16 mouse cellular contexts compared by ENCODE assay signal in the genomic region with DNA sequence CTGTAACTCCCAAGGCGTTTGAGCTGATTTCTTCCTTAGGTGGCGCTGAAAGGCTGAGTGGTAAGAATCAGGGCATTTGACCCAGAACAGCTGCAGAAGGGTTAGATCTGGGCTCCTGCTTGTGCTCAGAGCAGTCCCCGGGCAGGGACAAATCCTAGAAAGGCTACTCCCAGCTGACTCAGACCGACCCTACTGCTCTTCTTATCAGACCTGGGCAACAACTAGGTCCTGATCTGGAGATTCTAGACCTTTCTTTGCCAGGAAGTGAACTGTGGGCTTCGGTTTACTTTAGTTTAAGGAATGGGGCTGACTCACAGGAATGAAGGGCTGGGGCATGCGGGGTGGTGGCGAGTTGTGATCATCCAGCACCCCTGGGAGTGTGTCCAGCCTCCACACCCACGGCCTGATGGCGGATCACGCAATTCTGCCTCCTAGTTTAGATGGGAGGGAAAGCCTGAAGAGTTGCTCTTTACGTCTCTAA. TPM values are rescaled to one million over a fixed set of nuclear protein-coding genes. Genes with fewer than 3 reads are reported as not detected.
A peak's percentile ranks its signal among the peaks of the same experiment; 100 is the strongest.
DNase-seq lines count a peak whose midpoint lies in the region; ATAC-seq and TF ChIP-seq lines count a peak whose summit lies in the region.
"Had no signal": no experiment of that assay in that cellular context is flagged by ENCODE, and none has a peak within 500 bp of the region (broad histone marks: within the 10 kb centered on the region; RNA-seq: fewer than 3 reads in every experiment).

No protein-coding gene starts in this region.

- H3K9ac ChIP-seq in lung, postnatal 0 days (replicated peaks; ENCODE audit: low read depth): no peak overlapping the region
- no peak overlapping the region for H3K9ac ChIP-seq in midbrain, embryonic 14.5 days (replicated peaks; ENCODE audit: low read length)
- H3K9ac ChIP-seq: hindbrain, embryonic 13.5 days had no signal

- TF ChIP-seq POLR2A in embryonic fibroblast, embryonic 13.5 days (IDR thresholded peaks at IDR 0.05; ENCODE audit: low read depth, low read length): no peak

- ATAC-seq in lung, postnatal 0 days: peak; percentile 66
- ATAC-seq in midbrain, embryonic 14.5 days (ENCODE audit: low FRiP score, low TSS enrichment): no peak
- ATAC-seq: activated CD4-positive, CD25-positive, alpha-beta regulatory T cell, adult 4 months had no signal

- no peak overlapping the region for H3K4me3 ChIP-seq in gastrocnemius, adult 2 months
- H3K4me3 ChIP-seq in lung, postnatal 0 days (ENCODE audit: low read depth, low read length): no peak overlapping the region
- no peak overlapping the region for H3K4me3 ChIP-seq in embryonic fibroblast, embryonic 13.5 days (ENCODE audit: insufficient read depth, low read length)
- H3K4me3 ChIP-seq in midbrain, embryonic 14.5 days (replicated peaks; ENCODE audit: low read depth, low read length): no peak overlapping the region
- H3K4me3 ChIP-seq: hindbrain, embryonic 13.5 days; megakaryocyte, embryonic 14.5 days had no signal

- H3K27me3 ChIP-seq in lung, postnatal 0 days (replicated peaks; ENCODE audit: insufficient read depth, low read length): no peaks in the 10 kb centered on the region
- no peaks in the 10 kb centered on the region for H3K27me3 ChIP-seq in midbrain, embryonic 14.5 days (ENCODE audit: control insufficient read depth, insufficient read depth, low read length)
- H3K27me3 ChIP-seq: hindbrain, embryonic 13.5 days; megakaryocyte, embryonic 14.5 days had no signal

- no peaks in the 10 kb centered on the region for H3K9me3 ChIP-seq in lung, postnatal 0 days (ENCODE audit: low read length)
- no peaks in the 10 kb centered on the region for H3K9me3 ChIP-seq in midbrain, embryonic 14.5 days (ENCODE audit: control insufficient read depth, low read length)
- H3K9me3 ChIP-seq: hindbrain, embryonic 13.5 days had no signal

- no peak overlapping the region for H3K4me2 ChIP-seq in lung, postnatal 0 days (replicated peaks; ENCODE audit: low read depth, low read length)
- H3K4me2 ChIP-seq in midbrain, embryonic 14.5 days (ENCODE audit: low read length): no peak overlapping the region
- H3K4me2 ChIP-seq: hindbrain, embryonic 13.5 days; liver, embryonic 11.5 days had no signal

- no peaks in the 10 kb centered on the region for H3K36me3 ChIP-seq in lung, postnatal 0 days (ENCODE audit: insufficient read depth, low read length)
- H3K36me3 ChIP-seq in midbrain, embryonic 14.5 days (ENCODE audit: control insufficient read depth, insufficient read depth, low read length): no peaks in the 10 kb centered on the region
- H3K36me3 ChIP-seq: hindbrain, embryonic 13.5 days had no signal

- TF ChIP-seq CTCF in gastrocnemius, adult 2 months (IDR thresholded peaks at IDR 0.05): no peak
- TF ChIP-seq CTCF in lung, postnatal 0 days (IDR thresholded peaks at IDR 0.05): no peak
- TF ChIP-seq CTCF in embryonic fibroblast, embryonic 13.5 days (IDR thresholded peaks at IDR 0.05; ENCODE audit: borderline replicate concordance, insufficient read depth, low read length): no peak

- DNase-seq in gastrocnemius, adult 2 months: peak; percentile 46
- no peak for DNase-seq in gastrocnemius, adult 8-10 months (ENCODE audit: low spot score in 2 of 2)
- DNase-seq in lung, postnatal 0 days (ENCODE audit: low spot score): peak; percentile 50
- DNase-seq in lung, postnatal 10 days: no peak
- peak; percentile 57 to 70 for DNase-seq in urinary bladder, postnatal 36 days (ENCODE audit: low spot score in 2 of 2)
- DNase-seq in testis, postnatal 10 days (ENCODE audit: low spot score): no peak
- no peak for DNase-seq in midbrain, embryonic 14.5 days
- DNase-seq: cerebellum, postnatal 25 days had no signal

- peak overlapping the region; percentile 44 for H3K27ac ChIP-seq in gastrocnemius, adult 2 months
- H3K27ac ChIP-seq in lung, postnatal 0 days (ENCODE audit: low read length): peak overlapping the region; percentile 27; the same call in 1 of the 2 replicates
- peak overlapping the region; percentile 94 for H3K27ac ChIP-seq in embryonic fibroblast, embryonic 13.5 days (ENCODE audit: insufficient read depth, low read length)
- H3K27ac ChIP-seq in midbrain, embryonic 14.5 days (replicated peaks; ENCODE audit: low read depth, low read length): no peak overlapping the region
- H3K27ac ChIP-seq: hindbrain, embryonic 13.5 days had no signal

- 44% methylated on average over 11 of the region's 11 CpGs for WGBS in lung, postnatal 0 days
- 74% methylated on average over 11 of the region's 11 CpGs for WGBS in midbrain, embryonic 14.5 days

- no peaks in the 10 kb centered on the region for H3K4me1 ChIP-seq in lung, postnatal 0 days (ENCODE audit: insufficient read depth, low read depth, low read length)
- H3K4me1 ChIP-seq in embryonic fibroblast, embryonic 13.5 days (ENCODE audit: control insufficient read depth, insufficient read depth, low read length): peaks cover 4% of the 10 kb centered on the region; the same call in 1 of the 2 replicates
- no peaks in the 10 kb centered on the region for H3K4me1 ChIP-seq in midbrain, embryonic 14.5 days (ENCODE audit: control insufficient read depth, insufficient read depth, low read length)
- H3K4me1 ChIP-seq: hindbrain, embryonic 13.5 days had no signal

- TF ChIP-seq EP300 in lung, postnatal 0 days (IDR thresholded peaks at IDR 0.05): no peak

- intact Hi-C loops in gastrocnemius, adult 2 months (cut with DNase I): no loop called here

RNA-seq across cellular contexts. Expression of a gene that starts 9.2 kb away (rescaled TPM):
- total RNA-seq in gastrocnemius, adult 2 months (2021): 10 to 100 TPM in 1 of 2 experiments, 1 to 10 TPM in 1; 6.0 to 11.0 TPM
- 1 to 10 TPM; 4.7 to 8.3 (median 5.6) TPM for total RNA-seq in gastrocnemius, adult 8-10 months (2022)
- polyA plus RNA-seq in lung, postnatal 0 days (2015; fragmentation: Nextera tagmentation; extraction: Ambion mirVana): 5.4 and 6.7 TPM in 2 replicates
- 190 and 401 TPM in 2 replicates for polyA plus RNA-seq in embryonic fibroblast, embryonic 13.5 days (2011; ENCODE audit: insufficient read length, low read depth, missing spikeins)
- polyA plus RNA-seq in midbrain, embryonic 14.5 days (2014; fragmentation: Nextera tagmentation; extraction: Ambion mirVana): 3.8 and 13.6 TPM in 2 replicates

RNA-seq across cellular contexts. Expression of a gene that starts 17.2 kb away (rescaled TPM):
- total RNA-seq in gastrocnemius, adult 2 months (2021): not detected
- total RNA-seq in gastrocnemius, adult 8-10 months (2022): not detected
- polyA plus RNA-seq in lung, postnatal 0 days (2015; fragmentation: Nextera tagmentation; extraction: Ambion mirVana): not detected in 2 replicates
- not detected in 2 replicates for polyA plus RNA-seq in embryonic fibroblast, embryonic 13.5 days (2011; ENCODE audit: insufficient read length, low read depth, missing spikeins)
- not detected in 2 replicates for polyA plus RNA-seq in midbrain, embryonic 14.5 days (2014; fragmentation: Nextera tagmentation; extraction: Ambion mirVana)
- total RNA-seq: left cerebral cortex, adult 8-10 months had no signal
- polyA plus RNA-seq: activated CD4-positive, CD25-positive, alpha-beta regulatory T cell, adult 4 months; brain, embryonic 14.5 days; hindbrain, embryonic 13.5 days; kidney, embryonic 16.5 days; liver, embryonic 11.5 days had no signal

Comparison
In these comparisons a context has a peak if more than half of its experiments do, and no peak if none do; other contexts are left out.
1. DNase-seq: peak in gastrocnemius, adult 2 months (single experiment), lung, postnatal 0 days (single experiment) and urinary bladder, postnatal 36 days (2 of 2); none in gastrocnemius, adult 8-10 months (0 of 2), lung, postnatal 10 days (single experiment), testis, postnatal 10 days (single experiment) and midbrain, embryonic 14.5 days (single experiment).
2. RNA of a gene that starts 9.2 kb away (polyA plus RNA-seq): 190 to 401 TPM in embryonic fibroblast, embryonic 13.5 days; 3.8 to 13.6 TPM in midbrain, embryonic 14.5 days and 5.4 to 6.7 TPM in lung, postnatal 0 days; every median in the first group is over 10 times any median in the second.